Mouse (Mus musculus): ENCODE data around the gene H3f3a. TPM values are rescaled to one million over a fixed set of nuclear protein-coding genes. Genes with fewer than 3 reads are reported as not detected.
A peak's percentile ranks its signal among the peaks of the same experiment; 100 is the strongest.

Gene H3f3a
- total RNA-seq, 4 experiments from 2014 or later = 274 to 310 (median 289) TPM

DNA sequence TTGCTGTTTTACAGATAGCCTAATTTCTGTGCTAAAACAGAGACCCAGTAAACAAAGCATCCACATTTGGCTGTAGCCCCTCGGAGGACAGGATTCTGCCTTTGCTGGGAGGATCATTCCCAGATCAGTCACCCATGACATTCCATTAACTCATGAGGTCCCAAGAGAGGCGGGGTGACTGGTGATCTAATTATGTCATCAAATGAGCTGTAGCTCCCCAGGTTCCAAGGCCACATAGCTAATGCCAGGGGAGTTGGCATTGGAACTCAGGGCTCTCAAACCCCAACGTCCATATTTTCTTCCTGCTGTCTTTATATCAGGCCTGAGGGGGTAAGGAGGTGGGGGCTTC, 30.2 kb downstream of the H3f3a start:
- DNase-seq (ENCODE audit: low spot score in 2 of 2) = no peak

DNA sequence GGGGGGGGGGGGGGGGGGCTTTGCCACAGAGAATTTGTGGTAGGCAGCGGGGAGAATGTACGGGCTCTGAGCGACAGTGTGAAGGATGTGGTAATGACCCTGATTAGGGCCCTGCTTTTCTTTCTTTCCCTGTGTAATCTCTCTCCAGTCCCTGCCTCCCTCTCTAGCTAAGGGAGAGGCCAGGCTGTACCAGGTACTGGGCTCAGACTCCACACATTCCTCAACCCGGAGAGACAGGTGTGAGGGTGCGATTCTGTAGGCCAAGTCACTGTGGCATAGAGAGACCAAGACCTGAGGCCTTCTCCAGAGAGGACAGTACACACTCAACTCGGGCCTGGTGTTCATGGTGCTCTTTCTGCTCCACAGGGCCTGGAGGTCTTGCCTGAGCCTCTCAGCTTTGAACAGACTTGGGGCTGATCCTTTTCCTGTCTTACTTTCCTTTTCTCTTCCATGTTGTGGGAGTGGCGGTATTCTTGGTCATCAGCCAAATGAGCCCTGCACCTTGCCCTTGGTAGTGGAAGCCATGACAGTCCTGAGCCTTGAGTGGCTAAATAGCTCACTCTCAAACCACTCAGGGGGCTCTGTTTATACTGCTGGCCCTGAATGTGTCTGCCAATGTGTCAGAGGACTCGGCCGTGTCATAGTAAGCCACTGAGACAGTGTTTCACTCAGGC, 30.7 kb downstream of the H3f3a start:
- DNase-seq (ENCODE audit: low spot score in 2 of 2) = no peak

DNA sequence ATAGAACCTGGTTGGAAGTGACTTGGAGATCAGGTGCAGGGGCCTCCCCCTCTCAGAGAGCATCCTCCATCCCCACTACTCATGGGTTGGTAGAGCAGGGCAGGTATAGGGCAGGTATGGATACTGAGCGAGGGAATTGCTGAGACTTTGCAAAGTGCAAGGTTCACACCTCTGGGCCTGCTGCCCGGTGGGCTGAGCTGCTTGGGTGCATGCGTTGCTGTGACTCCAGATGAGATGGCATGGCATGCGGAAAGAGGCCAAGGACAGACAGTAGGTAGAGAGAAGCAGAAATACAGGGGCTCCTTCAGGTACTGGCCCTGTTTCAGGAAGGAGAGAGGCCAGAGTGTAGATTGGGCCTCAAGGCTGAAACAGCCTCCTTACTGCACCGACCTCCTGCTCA, 32.5 kb downstream of the H3f3a start:
- no peak for DNase-seq (ENCODE audit: low spot score in 2 of 2)

DNA sequence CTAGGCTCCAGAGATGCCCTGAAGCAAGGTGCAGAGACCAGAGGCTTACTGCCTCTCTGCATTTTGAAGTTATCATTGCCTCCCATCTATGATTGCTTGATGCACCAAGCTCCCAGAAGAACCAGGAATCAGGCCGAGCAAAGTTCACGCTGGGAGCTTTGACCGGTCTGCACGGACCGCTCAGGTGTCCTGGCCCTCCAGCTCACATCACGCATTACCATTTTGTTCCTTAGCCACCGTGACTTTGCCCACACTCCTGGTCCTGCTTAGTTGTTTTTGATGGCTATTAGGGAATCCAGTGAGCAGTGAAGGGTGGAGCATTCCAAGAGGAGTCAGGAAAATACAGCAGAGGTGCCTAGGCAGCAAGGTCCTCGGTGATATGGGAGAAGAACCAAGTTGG, 33.5 kb downstream of the H3f3a start:
- DNase-seq (ENCODE audit: low spot score in 2 of 2) = no peak

DNA sequence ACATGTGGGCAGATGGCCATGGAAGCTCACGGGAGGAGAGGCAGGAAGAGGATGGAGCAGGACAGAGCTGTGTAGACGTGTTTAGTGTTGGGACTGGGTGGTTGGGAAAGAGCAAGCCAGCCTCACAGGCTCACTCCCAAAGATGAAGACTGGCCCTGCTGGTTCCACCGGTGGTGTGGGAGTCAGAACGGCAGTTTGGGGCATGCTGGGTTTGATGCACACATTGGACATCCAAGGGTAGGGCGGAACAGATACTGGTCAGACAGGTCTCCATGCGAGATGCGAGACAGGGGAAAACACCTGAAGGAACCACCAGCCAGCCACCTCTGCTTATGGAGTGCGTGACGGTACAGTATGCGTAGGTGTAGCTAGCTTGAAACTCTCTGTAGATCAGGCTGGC, 34.8 kb downstream of the H3f3a start:
- DNase-seq (ENCODE audit: low spot score in 2 of 2) = no peak

DNA sequence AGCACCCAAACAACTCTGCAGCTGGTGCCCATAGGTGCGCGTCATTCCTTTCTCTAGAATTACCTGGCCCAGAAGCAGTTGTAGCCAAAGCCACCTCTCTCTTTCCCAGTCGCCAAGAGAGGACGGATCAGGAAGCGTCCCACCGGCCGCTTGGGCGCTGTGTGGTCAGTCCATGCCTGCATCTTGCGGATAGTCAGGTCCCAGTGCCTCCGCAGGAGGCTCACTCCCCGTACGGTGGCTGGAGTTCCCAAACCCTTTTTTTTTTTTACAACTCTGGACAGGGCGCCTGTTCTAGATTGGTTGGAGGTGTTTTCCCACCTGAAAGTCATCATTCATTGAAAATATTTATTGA, 35.4 kb downstream of the H3f3a start:
- no peak for DNase-seq (ENCODE audit: low spot score in 2 of 2)

DNA sequence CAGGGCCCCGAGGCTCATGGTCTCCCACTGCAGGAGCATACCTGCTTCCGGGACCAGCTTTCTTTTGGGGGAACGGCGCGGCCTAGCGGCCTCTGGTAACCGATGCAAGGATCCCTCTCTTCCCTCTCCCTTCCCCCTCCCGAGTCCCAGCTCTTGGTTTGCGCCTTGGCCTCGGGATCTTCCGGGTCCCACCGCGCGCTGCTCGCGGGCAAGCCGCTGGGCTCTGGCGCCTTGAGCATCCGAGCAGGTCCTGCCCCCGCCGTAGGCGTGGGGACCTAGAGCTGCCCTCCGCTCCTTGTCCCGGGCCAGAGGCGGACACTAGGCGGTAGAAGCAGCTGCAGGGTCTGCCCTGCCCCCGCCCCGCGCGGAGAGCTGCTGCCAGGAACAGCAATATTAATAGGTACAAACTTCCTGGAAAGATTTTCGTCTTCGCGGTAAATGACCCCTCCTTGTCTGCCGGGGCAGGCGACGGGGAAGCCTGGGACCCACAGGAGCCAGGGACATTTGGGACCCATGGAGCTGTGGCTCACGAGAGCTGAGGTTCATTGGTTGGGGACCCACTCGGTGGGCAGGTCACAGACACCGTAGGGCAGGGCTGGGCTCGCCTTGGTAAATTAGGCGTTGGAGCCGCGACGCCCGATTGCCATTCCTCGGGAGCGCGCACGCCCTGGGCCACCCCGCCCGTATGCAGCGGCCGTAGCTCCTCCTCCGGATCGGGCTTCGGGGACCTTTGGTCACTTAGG, 35.9 kb downstream of the H3f3a start:
- peak; percentile 82 to 88 for DNase-seq (ENCODE audit: low spot score in 2 of 2)

DNA sequence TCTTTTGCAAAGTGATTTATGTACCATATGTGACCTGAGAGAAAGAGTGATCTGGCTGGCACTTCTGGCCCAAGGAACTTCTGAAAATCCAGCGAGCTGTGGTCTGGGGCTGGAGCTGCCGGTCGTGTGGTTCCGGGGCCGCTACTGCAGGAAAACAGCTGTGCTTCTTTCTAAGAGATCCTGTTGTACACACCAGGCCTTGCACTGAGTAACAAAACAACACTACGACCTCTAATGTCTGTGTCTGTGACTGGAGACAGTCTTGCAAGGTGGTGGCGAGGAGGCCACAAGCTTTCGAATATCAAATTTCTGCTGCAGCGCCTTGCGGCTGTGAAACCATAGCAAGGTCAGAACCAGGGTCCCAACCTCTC, 36.5 kb downstream of the H3f3a start:
- DNase-seq (ENCODE audit: low spot score in 2 of 2) = no peak

DNA sequence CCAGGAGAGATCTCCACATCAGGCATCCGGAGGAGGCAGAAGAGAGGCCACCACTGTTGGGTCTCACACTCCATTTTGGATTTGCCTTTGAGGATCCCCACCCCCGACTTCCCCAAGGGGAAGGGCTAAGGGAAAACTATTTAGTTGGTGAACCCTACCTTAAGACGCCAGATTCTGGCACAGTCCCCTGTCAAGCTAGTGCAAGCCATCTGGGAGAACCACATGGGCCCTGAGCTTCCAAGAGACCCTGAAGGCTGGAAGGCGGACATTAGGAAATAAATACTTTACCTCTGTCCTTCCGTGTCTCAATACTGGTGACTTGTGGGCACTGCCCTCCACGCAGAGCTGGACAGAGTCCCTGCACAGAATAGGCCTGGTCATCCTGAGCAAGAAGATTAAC, 37.2 kb downstream of the H3f3a start:
- no peak for DNase-seq (ENCODE audit: low spot score in 2 of 2)

DNA sequence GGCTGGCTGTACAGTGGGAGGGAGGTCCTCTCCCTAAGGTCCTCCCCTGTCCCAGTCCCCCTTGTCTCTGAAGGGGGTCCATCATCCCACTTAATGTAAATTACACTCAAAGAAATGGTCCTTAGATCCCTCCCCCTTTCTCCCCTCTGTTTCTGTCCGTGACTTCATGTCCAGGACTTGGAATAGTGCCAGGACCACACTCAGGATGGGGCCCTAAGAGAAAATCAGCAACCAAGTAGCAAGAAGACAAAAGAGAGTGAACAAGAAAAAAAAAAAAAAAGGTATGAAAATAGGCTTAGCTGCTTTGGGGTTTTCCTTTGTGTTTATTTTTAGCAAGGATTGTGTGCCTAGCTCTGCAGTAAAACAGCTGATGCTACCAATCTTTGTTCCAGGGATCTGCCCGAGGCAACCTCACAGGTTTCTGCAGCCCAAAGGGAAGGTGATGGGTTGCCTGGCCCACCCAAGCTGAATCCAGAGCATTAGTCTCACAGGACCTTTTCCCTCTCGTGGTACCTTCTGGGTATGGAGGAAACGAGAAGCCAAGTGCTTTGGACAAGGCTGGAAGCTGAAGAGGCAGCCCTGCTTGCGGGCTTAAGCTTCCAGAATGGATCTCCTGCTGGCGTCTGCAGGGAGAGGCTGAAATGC, 37.8 kb downstream of the H3f3a start:
- DNase-seq (ENCODE audit: low spot score in 2 of 2) = no peak

DNA sequence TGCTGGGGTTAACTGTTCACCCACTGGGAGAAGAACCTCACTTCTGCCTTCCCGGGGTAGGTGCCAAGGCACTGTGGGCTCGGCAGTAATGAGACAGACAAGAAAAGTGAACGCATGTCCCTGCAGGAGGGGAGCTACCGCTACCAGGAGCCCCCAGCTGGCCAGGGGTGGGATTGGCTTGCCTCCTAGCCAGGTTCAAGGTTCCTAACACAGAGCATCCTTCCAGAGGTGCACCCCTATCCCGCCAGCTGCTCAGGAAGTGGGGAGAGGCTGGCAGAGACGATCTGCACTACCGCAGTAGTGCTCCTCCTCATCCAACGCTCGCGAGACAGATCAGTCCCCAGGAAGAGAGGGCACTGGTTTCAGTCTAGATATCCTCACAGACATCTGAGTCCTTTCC, 38.4 kb downstream of the H3f3a start:
- no peak for DNase-seq (ENCODE audit: low spot score in 2 of 2)

DNA sequence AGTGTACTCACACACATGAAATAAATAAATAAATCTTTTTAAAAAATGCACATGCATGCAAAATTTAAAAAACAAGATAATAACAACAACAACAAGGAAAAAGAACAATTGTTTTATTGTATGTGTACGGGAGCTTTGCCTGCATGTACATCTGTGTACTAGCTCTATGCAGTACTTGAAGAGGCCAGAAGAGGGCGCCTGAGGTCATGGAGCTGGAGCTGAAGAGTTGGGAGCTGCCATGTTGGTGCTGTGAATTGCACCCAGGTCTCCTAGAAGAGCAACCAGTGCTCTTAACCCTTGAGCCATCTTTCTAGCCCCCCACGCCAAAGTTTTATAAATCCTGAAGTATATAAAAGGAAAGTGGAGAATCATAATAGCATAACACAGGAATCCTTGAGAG, 39.1 kb downstream of the H3f3a start:
- DNase-seq (ENCODE audit: low spot score in 2 of 2) = no peak

DNA sequence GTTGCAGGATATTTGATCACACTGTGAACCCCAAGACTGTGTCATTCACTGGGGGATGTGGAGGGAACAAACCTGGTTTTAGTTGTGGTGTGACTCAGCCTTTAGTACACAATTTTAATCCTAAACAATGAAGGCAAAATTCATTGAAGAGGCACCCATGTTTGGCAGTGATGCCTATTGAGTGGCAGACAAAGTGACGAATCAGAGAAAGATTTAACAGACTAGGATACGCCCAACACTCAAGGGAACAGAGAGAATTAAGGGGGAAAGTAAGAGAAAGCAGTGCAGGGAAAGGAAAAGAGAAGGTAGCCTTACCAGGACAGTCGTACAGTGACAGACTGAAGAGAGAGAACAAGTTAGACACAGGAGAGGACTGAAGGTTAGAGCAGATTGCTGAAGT, 41.5 kb downstream of the H3f3a start:
- DNase-seq (ENCODE audit: low spot score in 2 of 2) = no peak

DNA sequence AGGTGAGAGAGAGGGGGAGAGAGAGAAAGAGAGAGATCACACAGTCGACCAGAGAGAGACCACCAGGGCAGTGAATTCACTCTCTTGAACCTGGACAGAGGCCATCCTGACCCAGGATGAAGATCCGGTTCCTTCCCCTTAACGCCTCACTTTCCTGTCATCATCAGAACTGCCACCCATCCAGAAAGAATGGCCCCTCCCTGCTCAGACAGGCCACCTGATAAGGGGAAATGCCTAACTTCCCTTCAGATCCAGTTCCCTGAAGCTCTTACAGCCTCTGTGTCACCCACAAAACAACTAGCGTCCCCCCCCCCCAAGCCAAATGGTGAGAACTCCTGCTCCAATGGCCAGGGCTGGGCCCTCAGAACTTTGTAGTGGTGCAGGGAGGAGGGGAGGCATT, 42.0 kb downstream of the H3f3a start:
- DNase-seq (ENCODE audit: low spot score in 2 of 2) = no peak

DNA sequence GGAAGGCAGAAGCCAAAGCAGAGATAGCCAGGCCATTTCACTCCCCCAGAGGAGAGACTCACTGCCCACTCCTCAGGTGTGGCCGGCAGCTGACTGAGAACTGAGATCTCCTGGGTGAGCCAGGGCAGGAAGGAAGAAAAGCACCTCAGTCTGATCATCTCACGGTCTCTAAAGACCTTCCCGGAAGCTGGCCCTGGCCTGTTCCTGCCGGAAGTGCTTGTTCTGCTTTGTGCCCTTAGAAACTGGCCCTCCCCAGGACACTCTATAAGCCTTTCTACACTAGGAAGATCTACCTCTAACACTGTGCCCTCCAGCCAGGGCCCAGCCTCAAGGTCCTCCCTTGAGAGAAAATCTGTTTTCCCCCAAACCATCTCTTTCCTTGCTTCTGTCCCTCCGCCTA, 42.4 kb downstream of the H3f3a start:
- DNase-seq (ENCODE audit: low spot score in 2 of 2) = no peak

DNA sequence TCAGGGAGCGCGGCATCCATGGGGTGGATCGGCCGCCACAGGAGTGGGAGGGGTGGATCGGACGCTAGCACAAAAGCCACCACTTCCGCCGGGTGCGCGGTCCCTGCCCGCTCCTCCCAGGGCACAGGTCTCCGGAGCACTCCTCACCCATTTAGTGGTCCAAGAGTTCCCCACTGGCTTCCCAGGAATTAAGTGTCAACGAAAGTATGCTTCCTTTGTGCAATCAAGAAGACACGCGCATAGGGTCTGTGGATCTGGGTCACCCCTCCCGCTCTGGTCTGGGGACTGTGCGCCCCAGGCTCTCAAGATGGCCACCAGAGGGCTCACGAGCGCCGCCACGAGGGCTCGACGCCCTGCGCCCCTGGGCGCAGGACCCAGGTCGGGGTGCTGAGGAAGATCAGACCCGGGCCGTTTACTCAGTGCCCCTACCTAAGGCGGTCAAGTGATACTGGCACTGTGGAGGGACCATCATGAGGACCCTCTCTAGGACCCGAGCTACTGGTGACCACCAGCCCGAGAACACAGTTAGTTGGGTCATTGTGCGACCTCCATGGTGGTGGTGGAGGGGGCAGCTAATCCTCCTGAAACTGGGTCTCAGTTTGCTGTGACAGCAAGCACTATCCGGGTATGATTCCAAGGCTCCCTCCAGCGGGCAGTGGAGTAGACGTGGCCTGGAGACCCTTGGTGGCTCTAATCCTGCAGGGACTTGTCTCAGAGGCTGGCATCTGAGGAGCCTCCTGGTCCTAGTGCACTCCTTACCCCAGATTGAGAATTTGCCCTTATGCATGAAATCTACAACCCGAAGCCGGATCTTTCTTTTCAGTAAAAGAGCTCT, 45.2 kb downstream of the H3f3a start:
- peak; percentile 55 to 69 for DNase-seq (ENCODE audit: low spot score in 2 of 2)

DNA sequence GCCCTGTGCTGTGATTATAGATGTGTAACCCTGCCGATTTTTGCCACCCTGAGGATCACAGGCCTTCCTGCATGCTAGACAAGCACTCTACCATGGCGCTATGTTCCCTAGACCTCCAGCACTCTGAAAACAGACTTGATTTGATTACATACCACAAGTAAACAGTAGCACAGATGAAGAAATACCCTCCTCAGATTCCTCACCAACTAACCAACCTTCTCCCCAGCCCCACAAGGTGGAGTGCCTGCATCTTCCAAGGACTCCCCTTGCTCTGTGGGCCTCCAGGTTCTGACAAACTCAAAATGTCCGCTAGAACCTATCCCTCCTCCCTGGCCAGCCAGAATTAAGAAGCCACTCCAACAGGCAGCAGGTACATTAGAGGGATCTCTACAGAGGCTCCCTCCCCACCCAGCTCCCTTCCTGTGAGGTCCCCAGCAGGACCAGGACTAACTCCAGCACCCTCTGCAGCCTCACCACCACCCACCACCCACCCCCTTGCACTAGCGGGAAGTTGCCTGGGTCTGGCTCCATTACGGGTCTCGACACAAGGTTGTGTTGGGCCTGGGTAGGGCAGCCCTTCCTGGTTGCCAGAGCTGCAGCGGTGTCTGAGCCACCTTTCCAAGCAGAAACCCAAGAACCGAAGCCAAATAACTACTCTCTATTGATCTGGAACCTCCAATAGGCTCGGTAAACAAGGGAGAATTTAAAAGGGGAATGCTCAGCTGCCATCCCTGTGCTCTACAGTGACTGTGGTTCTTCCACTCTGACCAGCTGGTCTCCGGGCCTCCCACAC, 46.0 kb downstream of the H3f3a start:
- no peak for DNase-seq (ENCODE audit: low spot score in 2 of 2)

DNA sequence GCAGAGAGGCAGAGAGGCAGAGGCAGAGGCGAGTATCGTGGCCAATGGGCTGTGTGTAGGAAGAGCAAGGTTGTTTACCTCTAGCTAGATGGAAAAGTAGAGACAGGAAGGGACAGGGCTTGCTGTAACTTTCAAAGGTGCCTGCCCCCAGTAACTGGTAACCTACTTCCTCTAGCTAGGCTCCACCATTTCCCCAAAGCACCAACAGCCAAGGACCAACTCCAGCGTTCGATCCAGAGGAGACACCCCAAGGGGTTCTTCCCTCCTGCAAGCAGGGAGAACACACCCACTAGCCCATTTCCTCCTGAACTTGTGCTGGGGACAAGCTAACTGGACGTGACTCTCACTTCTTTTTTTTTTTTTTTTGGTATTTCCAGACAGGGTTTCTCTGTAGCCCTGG, 47.2 kb downstream of the H3f3a start:
- no peak for DNase-seq (ENCODE audit: low spot score in 2 of 2)

DNA sequence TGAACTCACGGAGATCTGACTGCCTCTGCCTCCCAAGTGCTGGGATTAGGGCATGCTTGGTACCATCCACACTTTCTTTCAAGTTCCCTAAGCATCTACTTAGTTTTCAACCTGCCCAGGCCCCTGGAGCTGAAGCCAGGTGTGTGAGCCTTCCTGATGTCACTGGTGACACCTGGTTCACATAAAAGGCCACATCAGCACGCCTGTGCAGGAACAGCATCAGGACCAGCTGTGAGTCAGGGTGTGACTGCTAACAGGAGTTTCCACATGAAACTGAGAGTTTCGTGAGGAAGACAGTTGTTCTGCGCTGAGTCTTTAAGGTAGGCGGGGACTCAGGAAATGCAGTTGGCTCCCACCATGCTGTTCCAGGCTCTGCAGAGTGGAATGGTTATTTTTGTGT, 48.4 kb downstream of the H3f3a start:
- no peak for DNase-seq (ENCODE audit: low spot score in 2 of 2)

DNA sequence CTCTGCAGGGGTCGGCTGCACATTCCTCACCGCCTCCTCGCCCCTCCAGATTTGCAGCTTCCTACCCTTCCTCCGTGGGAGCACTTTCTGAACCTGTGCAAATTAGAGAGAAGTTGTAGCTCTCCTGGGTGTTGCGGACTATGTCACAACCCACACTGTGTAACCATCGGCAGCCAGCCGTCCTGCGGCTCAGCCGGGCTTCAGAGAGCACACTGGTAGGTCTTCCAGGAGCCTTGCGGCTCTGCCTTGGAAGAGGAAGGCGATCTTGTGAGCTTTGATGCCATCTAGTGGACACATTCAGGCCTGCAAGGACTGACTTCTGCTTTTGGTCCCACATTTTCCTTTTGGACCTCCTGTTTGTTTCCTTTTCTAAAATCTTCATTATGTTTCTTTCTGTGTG, 49.9 kb downstream of the H3f3a start:
- peak; percentile 63 to 76 for DNase-seq (ENCODE audit: low spot score in 2 of 2)

DNA sequence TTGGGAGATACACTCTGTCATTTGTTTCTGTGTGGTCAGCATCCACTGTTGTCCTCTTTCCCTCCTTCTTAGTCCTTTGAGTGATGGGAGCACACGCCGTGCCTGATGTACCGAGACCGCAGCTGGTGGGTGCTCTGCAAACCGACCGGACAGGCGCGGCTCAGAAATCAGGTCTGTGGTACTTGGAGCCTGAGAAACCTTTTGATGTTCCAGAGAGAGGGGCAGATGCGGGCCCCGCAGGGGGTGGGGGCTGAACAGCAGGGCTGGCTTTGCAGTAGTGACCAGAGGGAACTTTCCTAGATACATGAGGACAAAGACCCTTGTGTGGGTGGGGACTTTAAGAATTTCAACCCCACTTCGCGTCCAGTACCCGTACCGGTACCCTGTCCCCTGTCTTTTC, 50.4 kb downstream of the H3f3a start:
- DNase-seq (ENCODE audit: low spot score in 2 of 2) = no peak
